Mouse (Mus musculus) thymus, adult 2 months (tissue): ENCODE data around the gene Card19. TPM values are rescaled to one million over a fixed set of nuclear protein-coding genes. Genes with fewer than 3 reads are reported as not detected.

Experiments
- DNase-seq: peaks from one replicate; pipeline ENCODE4 v3.0.0; 2021
- H3K27ac ChIP-seq: fragments of 200-500 bp; 2 replicates; pipeline ENCODE4 v1.5.1; 2012; ENCODE audit warnings: low read length, control low read depth; ENCODE audit not compliant: control insufficient read depth, insufficient read depth
- H3K27me3 ChIP-seq: fragments of 200-500 bp; 2 replicates; pipeline ENCODE4 v1.6.1; 2012; ENCODE audit warnings: mild to moderate bottlenecking, low read length, moderate library complexity, mixed read lengths; ENCODE audit not compliant: control insufficient read depth, insufficient read depth
- H3K36me3 ChIP-seq: fragments of 200-500 bp; 2 replicates; pipeline ENCODE4 v1.6.1; 2012; ENCODE audit warnings: mild to moderate bottlenecking, low read length, moderate library complexity; ENCODE audit not compliant: control insufficient read depth, insufficient read depth
- H3K4me1 ChIP-seq: fragments of 200-500 bp; replicated peaks from 2 replicates; pipeline ENCODE4 v1.6.1; 2012; ENCODE audit warnings: low read length; ENCODE audit not compliant: control insufficient read depth, insufficient read depth
- H3K4me3 ChIP-seq: fragments of 200-500 bp; 2 replicates; pipeline ENCODE4 v1.5.1; 2012; ENCODE audit warnings: mild to moderate bottlenecking, low read length, control low read depth, moderate library complexity; ENCODE audit not compliant: control insufficient read depth, insufficient read depth
- CTCF ChIP-seq: fragments of 200-500 bp; IDR thresholded peaks from 2 replicates; pipeline ENCODE4 v1.5.1; 2012; ENCODE audit warnings: mild to moderate bottlenecking, control low read depth, low read length, moderate library complexity, borderline replicate concordance; ENCODE audit not compliant: control insufficient read depth, poor library complexity, insufficient read depth; ENCODE audit errors: extremely low read depth
- POLR2A ChIP-seq: fragments of 200-500 bp; IDR thresholded peaks from 2 replicates; pipeline ENCODE4 v1.6.1; 2012; ENCODE audit warnings: mild to moderate bottlenecking, low read length, control low read depth, moderate library complexity; ENCODE audit not compliant: control insufficient read depth, poor library complexity, insufficient read depth; ENCODE audit errors: extremely low read depth
- WGBS: fragments of 180-500 bp; shearing (Covaris S2); methylation state at CpG from one replicate; pipeline ENCODE4 v1.1.7; 2018; 5-methylcytosine and 5-hydroxymethylcytosine counted together
- polyA plus RNA-seq: library from polyadenylated mRNA; depleted of rRNA; stranded (reverse); fragments of >200 nt; gene quantifications from 2 replicates; pipeline ENCODE4 v1.2.3, GENCODE M21; 2012; rRNA removed

The Card19 gene
- polyA plus RNA-seq, 1 experiment: 86.2 TPM

GRCm38 (mm10) chr13:49156645-49157044 is 59.2 kb downstream of the Card19 start:
- TF ChIP-seq CTCF (peak; percentile 44; the same call in 1 of the 2 replicates), POLR2A (no peak)
- Histone ChIP-seq H3K36me3 (no peaks in the 10 kb centered on the region), H3K4me1 (no peaks in the 10 kb centered on the region), H3K27ac (no peak overlapping the region), H3K27me3 (no peaks in the 10 kb centered on the region), H3K4me3 (no peak overlapping the region)
- 81% methylated on average over 4 of the region's 4 CpGs for WGBS
- no peak for DNase-seq

GRCm38 (mm10) chr13:49154621-49155020 is 61.2 kb downstream of the Card19 start:
- TF ChIP-seq POLR2A (no peak), CTCF (no peak)
- Histone ChIP-seq H3K27ac (no peak overlapping the region), H3K36me3 (no peaks in the 10 kb centered on the region), H3K27me3 (no peaks in the 10 kb centered on the region), H3K4me1 (no peaks in the 10 kb centered on the region), H3K4me3 (no peak overlapping the region)
- 86% methylated on average over 7 of the region's 7 CpGs for WGBS
- DNase-seq: no peak

- H3K27ac ChIP-seq: no peak overlapping the region
- 92% methylated on average over 10 of the region's 10 CpGs for WGBS
- H3K27me3 ChIP-seq: no peaks in the 10 kb centered on the region
- no peaks in the 10 kb centered on the region for H3K36me3 ChIP-seq
- DNase-seq: no peak
- TF ChIP-seq POLR2A: no peak
- no peak for TF ChIP-seq CTCF
- no peaks in the 10 kb centered on the region for H3K4me1 ChIP-seq
- no peak overlapping the region for H3K4me3 ChIP-seq
Measured at GRCm38 (mm10) chr13:49154028-49154427, 61.8 kb downstream of the Card19 start.

Other genes with a start within 250 kb of the Card19 start
- 120 and 142 TPM in 2 replicates for gene Fam120a, start 248.0 kb downstream of the Card19 start, polyA plus RNA-seq
- gene Wnk2, start 68.0 kb downstream of the Card19 start, polyA plus RNA-seq: 2.3 and 3.9 TPM in 2 replicates
- gene Ninj1, start 28.6 kb downstream of the Card19 start, polyA plus RNA-seq: 98.1 and 113 TPM in 2 replicates
- 13.1 and 16.2 TPM in 2 replicates for gene Susd3, start 32.7 kb upstream of the Card19 start, polyA plus RNA-seq
- 17.8 and 19.2 TPM in 2 replicates for gene Fgd3, start 104.3 kb upstream of the Card19 start, polyA plus RNA-seq
- 47.8 and 51.1 TPM in 2 replicates for gene Bicd2, start 125.5 kb upstream of the Card19 start, polyA plus RNA-seq
- 6.7 and 7.1 TPM in 2 replicates for gene Ippk, start 205.2 kb upstream of the Card19 start, polyA plus RNA-seq